Mouse (Mus musculus) kidney, adult 2 months (tissue): ENCODE data around the gene Rtp4. TPM values are rescaled to one million over a fixed set of nuclear protein-coding genes. Genes with fewer than 3 reads are reported as not detected.

ENCODE experiments used
- DNase-seq: peaks from one replicate; pipeline ENCODE4 v3.0.0; 2021
- H3K27ac ChIP-seq: fragments of 200-500 bp; 2 replicates; pipeline ENCODE4 v1.5.1; 2012; ENCODE audit warnings: low read depth, low read length, control low read depth, inconsistent platforms; ENCODE audit not compliant: insufficient read depth
- H3K27me3 ChIP-seq: fragments of 200-500 bp; replicated peaks from 2 replicates; pipeline ENCODE4 v1.6.1; 2012; ENCODE audit warnings: mild to moderate bottlenecking, moderate library complexity, low read length, inconsistent platforms; ENCODE audit not compliant: control insufficient read depth, insufficient read depth
- H3K36me3 ChIP-seq: fragments of 200-500 bp; 2 replicates; pipeline ENCODE4 v1.6.1; 2012; ENCODE audit warnings: mild to moderate bottlenecking, moderate library complexity, low read length, inconsistent platforms; ENCODE audit not compliant: control insufficient read depth, insufficient read depth
- H3K4me1 ChIP-seq: fragments of 200-500 bp; 2 replicates; pipeline ENCODE4 v1.6.1; 2011; ENCODE audit warnings: low read length; ENCODE audit not compliant: control insufficient read depth, insufficient read depth
- H3K4me3 ChIP-seq: fragments of 200-500 bp; 2 replicates; pipeline ENCODE4 v1.5.1; 2011; ENCODE audit warnings: mild to moderate bottlenecking, low read depth, low read length, control low read depth; ENCODE audit not compliant: insufficient read depth
- CTCF ChIP-seq: fragments of 200-500 bp; conservative IDR thresholded peaks from 2 replicates; pipeline ENCODE4 v1.5.1; 2011; ENCODE audit warnings: low read depth, mild to moderate bottlenecking, control low read depth, low read length, moderate library complexity, mixed read lengths; ENCODE audit not compliant: insufficient read depth, insufficient read length
- POLR2A ChIP-seq: fragments of 200-500 bp; IDR thresholded peaks from one replicate; pipeline ENCODE4 v1.6.1; 2011; ENCODE audit warnings: low read depth, low read length, control low read depth
- WGBS: fragments of 180-500 bp; shearing (Covaris S2); methylation state at CpG from one replicate; pipeline ENCODE4 v1.1.7; 2018; 5-methylcytosine and 5-hydroxymethylcytosine counted together
- polyA plus RNA-seq: library from polyadenylated mRNA; depleted of rRNA; stranded (reverse); fragments of >200 nt; gene quantifications from 2 replicates; pipeline ENCODE4 v1.2.3, GENCODE M21; 2012

Rtp4 gene
- polyA plus RNA-seq, 1 experiment = 21.6 TPM

DNA sequence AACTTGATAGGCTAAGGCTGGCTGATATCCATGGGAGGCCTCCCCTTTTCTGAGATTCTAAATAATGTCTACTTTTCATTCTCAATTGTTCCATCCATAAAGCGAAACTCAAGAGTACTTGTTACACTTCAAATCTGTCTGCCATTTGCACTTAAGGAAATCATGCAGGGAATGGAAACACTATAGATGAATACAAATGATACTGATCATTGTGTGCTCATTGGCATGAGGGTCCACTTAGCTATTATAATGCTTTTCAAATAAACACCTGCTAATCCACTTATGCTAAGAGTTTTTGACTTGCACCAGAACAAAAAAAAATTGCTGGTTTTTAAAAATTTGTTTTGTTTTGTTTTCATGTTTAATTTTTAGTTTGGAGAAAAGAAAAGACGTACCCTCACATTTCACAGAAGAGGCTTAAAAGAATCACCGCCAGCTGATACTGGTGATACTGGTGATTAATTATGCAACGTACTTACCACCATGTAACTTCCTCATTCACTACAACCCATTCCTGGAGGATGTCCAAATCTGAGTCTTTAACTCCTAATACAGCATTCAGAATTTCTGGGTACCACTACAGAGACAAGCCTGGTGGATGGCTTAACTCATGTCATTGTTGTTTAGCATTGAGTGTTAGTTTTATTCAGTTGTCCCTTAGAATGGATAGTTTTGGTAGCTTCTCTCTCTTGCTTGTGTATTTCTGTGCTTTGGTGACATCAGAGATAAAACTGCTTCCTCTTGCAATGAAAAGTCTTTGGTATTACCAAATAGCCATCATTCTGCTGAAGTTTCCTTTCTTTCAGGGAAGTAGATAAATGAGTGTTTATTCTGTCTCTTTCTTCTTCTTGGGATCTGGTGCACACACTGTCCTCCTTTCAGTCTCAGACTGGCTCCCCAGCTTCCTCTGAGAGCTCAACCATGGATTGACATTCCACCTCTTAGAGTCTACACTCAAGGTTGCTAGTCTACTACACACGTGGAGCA, 71.3 kb downstream of the Rtp4 start:
- no peak for TF ChIP-seq POLR2A
- no peak for TF ChIP-seq CTCF
- no peaks in the 10 kb centered on the region for H3K4me1 ChIP-seq
- no peak for DNase-seq
- H3K36me3 ChIP-seq = no peaks in the 10 kb centered on the region
- H3K27me3 ChIP-seq = no peaks in the 10 kb centered on the region
- 77% methylated on average over 5 of the region's 5 CpGs for WGBS
- H3K4me3 ChIP-seq = no peak overlapping the region
- H3K27ac ChIP-seq = no peak overlapping the region

DNA sequence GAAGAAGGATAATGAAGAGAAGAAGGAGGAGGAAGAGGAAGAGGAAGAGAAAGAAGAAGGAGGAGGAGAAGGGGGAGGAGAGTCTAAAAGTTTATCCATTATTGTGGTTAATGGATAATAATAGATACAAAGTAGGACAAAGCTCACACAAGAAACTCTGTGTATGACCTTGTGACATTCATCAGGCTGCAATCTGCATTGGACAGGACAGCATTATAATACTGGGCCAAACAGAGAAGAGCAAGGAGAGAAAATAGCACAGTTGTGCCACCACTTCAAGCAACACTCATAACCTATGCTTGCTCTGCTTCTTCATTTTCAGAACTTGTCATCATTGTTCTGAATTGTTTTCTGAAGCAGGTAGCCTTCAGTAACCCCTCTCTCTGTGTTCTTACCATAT, 72.4 kb downstream of the Rtp4 start:
- no peak for DNase-seq
- Histone ChIP-seq H3K4me1 (no peaks in the 10 kb centered on the region), H3K36me3 (no peaks in the 10 kb centered on the region), H3K27me3 (no peaks in the 10 kb centered on the region), H3K4me3 (no peak overlapping the region), H3K27ac (no peak overlapping the region)
- TF ChIP-seq CTCF = no peak
- TF ChIP-seq POLR2A = no peak

- H3K4me1 ChIP-seq = no peaks in the 10 kb centered on the region
- H3K4me3 ChIP-seq = no peak overlapping the region
- WGBS = 69% methylated on average over 3 of the region's 3 CpGs
- DNase-seq = no peak
- H3K27me3 ChIP-seq = no peaks in the 10 kb centered on the region
- no peak overlapping the region for H3K27ac ChIP-seq
- TF ChIP-seq POLR2A (no peak), CTCF (no peak)
- H3K36me3 ChIP-seq = no peaks in the 10 kb centered on the region
Measured at GRCm38 (mm10) chr16:23596696-23597095, 76.6 kb downstream of the Rtp4 start.

GRCm38 (mm10) chr16:23597968-23598367, 77.9 kb downstream of the Rtp4 start:
- H3K4me3 ChIP-seq = no peak overlapping the region
- H3K36me3 ChIP-seq = no peaks in the 10 kb centered on the region
- no peak for TF ChIP-seq POLR2A
- no peak for TF ChIP-seq CTCF
- no peak for DNase-seq
- H3K27ac ChIP-seq = no peak overlapping the region
- H3K4me1 ChIP-seq = no peaks in the 10 kb centered on the region
- H3K27me3 ChIP-seq = no peaks in the 10 kb centered on the region

DNA sequence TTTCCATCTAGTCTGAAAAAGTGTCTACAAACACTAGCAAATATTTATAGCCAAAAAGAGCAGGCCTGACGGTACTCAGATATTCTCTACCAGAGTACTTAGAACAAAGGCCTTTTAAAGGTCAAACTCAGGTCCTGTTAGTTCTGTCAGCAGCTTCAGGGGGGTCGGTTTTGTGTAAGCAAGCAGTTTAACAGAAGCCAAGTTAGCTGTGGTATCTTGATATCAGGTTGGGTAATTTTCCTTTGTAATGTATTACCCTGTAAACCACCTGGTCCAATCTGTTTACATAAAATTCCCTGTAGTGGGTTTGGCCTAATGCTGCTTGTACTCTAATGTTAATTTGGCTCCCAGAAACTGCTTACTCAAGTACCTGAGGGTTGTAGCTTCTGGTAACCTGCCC, 86.1 kb downstream of the Rtp4 start:
- Histone ChIP-seq H3K27ac (no peak overlapping the region), H3K4me1 (no peaks in the 10 kb centered on the region), H3K36me3 (no peaks in the 10 kb centered on the region), H3K27me3 (no peaks in the 10 kb centered on the region), H3K4me3 (no peak overlapping the region)
- DNase-seq = no peak
- TF ChIP-seq POLR2A = no peak
- no peak for TF ChIP-seq CTCF
- 67% methylated on average over 2 of the region's 2 CpGs for WGBS

- Histone ChIP-seq H3K27ac (no peak overlapping the region), H3K4me1 (no peaks in the 10 kb centered on the region), H3K36me3 (no peaks in the 10 kb centered on the region), H3K4me3 (no peak overlapping the region), H3K27me3 (no peaks in the 10 kb centered on the region)
- 86% methylated on average over 7 of the region's 7 CpGs for WGBS
- TF ChIP-seq CTCF (no peak), POLR2A (no peak)
- no peak for DNase-seq
Measured at GRCm38 (mm10) chr16:23606651-23607050, 86.6 kb downstream of the Rtp4 start.

DNA sequence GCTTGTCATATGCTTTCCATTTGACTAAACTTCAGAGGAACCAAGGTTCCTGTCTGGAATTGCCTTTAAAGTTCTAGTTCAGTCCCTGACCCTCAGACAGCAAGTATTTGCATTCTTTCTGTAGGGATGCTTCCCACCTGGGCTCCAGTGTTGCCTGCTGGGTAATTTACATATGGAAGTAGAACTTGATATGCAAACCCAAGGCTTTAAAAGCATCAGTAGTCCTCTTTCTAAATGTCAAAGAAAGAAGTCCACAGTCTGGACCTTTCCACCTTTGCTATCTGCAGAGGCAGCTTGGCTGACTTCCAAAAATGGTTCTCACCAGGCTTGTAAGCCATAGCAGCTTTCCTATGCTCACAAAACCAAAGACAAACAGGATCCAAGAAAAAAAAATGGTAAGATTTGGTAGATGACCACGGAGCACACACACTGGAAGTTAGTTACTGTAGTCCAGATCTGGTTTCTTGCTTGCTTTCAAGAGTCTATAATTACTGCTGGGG, 87.9 kb downstream of the Rtp4 start:
- peak; percentile 18 for DNase-seq
- no peak overlapping the region for H3K4me3 ChIP-seq
- 23% methylated on average over 1 of the region's 1 CpGs for WGBS
- H3K36me3 ChIP-seq = no peaks in the 10 kb centered on the region
- TF ChIP-seq POLR2A (no peak), CTCF (no peak)
- no peaks in the 10 kb centered on the region for H3K27me3 ChIP-seq
- H3K4me1 ChIP-seq = no peaks in the 10 kb centered on the region
- H3K27ac ChIP-seq = no peak overlapping the region
